Mouse (Mus musculus): ENCODE results near the gene Dusp10. TPM values are rescaled to one million over a fixed set of nuclear protein-coding genes. Genes with fewer than 3 reads are reported as not detected.

The Dusp10 gene
- total RNA-seq, 2 experiments from 2014 or later, result 5.3 to 5.9 TPM

DNA sequence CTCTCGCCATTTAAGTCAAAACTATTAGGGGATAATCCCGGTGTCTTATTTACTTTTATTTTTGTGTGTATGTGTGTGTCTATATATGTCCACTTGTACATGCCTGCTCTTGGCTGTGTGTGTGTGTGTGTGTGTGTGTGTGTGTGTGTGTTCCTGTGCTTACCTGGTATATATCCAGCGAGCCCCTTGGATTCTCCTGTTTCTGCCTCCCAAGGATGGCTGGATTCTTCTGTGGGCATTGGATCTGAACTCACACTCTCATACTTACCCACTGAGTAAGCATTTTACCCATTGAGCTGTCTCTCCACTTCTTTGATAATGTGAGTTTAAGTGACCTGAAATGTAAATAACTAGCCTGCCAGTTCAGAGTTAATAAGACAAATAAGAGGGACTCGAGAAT lies 40.6 kb downstream of the Dusp10 start:
- no peak for DNase-seq

DNA sequence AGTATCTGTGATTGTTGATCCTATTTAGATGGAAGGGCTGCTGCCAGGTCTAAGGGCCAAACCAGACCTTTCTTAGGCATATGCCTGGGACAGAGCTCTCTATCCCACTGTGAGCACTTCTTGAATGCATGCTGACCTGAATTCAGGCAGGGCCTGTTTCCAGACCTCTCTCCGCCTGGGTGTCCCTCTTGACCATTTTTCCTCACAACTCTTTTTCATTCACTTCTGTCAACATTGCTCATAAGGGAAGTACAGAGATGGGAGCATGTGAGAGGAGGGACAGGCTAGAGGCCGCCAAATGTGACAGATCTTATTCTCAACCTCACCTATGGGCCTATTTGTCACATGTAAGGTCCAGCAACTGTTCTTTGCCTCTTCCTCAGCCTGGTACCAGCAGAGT lies 41.1 kb downstream of the Dusp10 start:
- DNase-seq, result no peak

DNA sequence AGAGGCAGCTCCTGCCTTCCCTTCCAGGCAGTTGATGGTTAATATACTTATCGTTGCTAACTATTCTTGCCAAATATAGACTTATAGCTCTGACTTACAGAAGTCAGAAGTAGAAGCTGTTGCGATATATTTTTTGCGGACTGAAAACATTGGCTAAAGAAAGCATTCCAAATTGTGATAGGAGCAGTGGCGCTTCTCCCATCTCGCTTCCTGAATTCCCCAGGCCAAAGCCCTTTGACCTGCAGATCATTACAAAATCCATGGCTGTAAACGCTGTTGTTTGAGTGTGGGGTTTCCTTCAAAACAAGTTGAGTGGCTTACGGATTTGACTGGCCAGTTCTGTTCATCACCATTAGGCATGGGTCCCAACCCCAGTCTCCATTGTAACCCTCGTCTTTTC lies 45.1 kb downstream of the Dusp10 start:
- no peak for DNase-seq

DNA sequence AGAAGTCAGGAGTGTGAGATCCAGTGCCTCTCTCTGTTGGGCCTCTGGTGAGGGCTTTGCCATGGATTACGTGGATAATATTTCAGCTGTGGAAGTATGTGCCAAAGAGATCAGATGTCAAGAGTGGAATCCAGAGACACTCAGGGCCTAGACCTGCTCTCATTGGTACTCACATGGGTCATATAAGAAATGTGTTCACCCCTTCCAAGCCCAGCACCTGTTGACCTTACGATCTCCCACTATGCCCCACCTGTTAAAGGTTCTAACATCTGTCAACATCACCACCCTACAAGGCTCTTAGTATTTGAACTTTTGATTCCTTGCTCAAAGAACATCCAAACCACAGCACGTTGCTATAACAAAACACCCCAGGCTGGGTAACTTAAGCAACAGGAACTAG lies 46.7 kb downstream of the Dusp10 start:
- DNase-seq, result no peak

DNA sequence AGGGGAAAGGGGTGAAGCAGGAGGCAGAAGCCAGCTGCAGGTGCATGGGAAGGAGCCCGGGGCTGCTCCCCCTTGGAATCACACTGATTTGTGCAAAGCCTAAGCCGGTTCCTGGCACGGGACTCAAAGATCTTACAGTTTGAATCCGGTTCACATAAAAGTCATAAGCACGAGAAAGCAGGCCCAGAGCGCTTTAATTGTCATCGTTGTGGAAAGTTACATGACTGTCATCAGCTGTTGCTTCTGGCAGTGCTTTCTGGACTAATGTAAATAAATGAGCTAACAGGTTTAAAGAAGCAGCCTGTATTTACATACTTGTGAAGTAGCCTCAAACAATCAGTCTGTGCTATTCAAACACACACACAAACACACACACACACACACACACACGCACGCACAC lies 47.3 kb downstream of the Dusp10 start:
- DNase-seq, result no peak

DNA sequence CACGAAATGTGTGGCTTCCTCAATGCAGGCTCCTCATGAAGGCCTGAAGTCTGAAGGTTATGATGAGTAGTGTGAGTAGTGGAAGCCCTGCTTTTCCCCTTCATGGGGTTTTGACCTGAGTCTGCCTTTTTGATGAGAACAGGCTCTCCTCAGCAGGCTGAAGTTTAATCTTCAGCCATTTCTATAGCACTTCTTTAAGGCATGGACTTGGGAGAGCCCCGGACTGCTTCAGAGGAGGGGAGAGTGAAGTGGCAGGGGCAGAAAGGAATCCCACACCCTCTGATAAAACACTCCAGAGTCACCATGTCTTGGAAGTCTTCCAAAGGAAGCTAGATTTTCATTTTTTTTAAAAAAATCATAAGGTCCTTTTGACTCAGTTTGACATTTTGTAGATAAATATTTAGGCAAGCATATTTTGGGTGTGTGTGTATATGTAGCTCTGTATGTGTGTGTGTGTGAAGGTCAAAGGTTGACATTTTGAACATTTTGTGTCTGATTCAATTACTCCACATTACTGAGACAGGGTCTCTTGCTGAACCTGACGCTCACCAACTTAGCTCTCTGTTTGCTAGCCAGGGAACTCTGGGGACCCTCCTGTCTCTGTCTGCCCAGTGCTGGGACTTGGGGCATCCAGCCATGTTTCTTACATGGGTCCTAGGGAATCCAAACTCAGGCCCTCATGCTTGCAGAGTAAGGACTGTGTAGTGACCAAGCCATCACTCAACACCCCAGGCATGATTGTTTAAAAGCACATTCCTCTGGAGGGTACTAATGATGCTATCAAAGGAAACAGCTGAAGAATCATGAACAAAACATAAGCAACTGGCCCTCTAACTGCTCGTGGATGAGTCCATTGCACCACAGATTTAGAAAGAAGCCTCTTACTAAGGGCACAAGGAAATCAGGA lies 48.0 kb downstream of the Dusp10 start:
- DNase-seq, result no peak

DNA sequence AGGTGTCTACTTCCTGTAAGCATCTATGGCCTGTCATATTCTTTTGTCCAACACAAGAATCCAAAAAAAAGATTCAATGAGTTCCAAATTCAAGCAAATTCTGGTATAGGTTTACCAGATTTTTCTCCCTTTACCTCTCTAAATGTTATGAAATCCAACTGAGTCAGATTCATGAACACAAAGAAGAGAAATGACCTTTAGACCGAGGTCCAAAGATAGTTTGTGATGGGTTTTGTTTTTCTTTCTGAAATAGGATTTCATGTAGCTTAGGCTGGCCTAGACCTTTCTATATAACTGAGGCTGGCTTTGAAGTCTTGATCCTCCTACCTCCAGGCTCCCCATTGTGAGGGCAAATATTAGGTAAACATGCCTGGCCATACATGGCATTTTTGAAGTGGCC lies 48.8 kb downstream of the Dusp10 start:
- no peak for DNase-seq

DNA sequence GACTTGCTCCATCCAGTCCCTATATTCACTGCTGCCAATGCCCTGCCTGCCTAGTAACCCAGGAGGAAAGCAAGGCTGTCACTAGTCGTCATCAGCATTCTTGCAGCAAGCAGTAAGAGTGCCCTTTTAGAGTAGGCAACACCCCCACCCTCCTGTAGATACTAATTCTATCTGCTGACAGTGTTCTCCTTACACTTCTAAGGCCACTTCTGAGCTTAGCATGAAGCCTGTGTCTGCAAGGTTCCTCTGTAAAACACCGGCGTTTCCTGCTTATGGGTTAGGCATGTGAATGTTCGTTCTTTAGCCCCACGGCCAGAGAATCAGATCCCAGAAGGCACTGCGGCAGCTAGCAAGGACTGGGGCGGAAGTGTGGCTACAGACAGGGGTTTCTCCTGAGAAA lies 51.2 kb downstream of the Dusp10 start:
- no peak for DNase-seq

DNA sequence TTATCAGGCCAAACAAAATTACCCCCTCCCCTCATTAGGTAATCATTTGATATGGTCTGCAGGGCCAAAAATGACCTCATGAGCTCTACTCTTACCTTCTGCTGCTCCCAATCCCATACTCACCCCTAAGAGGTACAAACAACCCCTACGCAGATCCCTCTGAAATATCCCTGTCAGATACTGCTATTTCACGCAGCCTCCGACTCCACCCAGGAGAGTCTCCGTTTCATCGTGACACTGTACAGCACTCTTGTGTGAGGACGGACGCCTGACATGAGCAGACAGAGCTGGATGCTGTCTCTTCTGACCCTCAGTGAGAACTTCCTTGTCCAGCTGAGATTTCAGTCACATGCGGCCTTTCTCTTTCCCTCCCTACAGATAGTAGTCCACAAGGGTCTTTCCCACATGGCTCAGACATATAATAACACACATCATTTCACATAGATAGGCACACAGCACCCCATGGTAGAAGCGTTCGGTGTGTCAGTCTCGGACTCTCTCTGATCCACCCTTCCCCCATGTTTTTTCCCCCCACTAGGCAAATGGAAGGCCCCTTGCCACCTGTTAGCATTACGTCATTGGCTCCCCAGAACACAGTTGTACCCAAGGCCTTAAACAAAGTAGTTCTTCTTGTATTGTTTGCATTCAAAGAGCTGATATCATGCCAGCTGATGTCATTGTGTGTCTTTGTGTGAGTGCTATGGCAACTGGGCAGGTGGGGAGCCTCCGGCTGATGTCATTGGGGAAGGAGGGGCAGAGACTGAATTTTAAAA lies 52.7 kb downstream of the Dusp10 start:
- DNase-seq, result peak; percentile 14 to 22

DNA sequence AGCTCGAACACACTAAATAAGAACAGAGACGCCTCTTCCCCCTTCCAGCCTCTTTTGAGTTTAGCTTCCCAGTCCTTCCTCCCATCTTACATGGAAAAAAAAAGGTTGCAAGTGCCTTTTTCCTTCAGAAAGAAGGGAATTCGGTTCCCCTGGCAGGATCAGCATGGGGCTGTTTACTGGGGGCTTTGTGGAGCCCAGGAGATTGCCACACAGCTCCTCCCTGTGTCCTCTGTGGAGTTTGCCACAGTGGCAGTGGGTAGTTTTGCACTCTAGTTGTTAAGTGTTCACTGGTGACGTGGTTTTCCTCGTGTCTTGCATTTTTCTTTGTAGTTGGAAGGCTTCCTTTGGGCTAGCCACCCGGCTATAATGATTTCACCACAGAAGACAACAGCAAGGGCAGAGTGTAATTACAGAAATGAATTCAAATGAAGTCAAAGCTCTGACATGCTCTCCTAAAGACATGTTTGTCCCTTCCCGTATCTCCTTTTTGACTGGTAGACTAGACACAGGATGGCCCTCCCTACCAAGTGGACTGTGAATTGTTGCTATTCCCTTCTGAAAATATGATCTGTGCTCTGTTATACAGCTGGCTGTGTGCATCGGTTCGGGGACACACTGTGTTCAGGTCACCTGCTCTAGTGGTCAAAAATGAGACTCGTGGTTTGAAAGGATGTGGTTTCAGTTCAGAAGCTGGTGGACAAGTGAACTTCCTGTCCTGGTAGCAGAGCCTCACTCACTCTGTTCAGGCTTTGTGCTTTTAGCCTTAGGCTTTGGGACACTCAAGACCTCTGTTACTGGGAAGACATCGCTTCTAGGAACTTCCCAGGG lies 53.6 kb downstream of the Dusp10 start:
- no peak for DNase-seq

DNA sequence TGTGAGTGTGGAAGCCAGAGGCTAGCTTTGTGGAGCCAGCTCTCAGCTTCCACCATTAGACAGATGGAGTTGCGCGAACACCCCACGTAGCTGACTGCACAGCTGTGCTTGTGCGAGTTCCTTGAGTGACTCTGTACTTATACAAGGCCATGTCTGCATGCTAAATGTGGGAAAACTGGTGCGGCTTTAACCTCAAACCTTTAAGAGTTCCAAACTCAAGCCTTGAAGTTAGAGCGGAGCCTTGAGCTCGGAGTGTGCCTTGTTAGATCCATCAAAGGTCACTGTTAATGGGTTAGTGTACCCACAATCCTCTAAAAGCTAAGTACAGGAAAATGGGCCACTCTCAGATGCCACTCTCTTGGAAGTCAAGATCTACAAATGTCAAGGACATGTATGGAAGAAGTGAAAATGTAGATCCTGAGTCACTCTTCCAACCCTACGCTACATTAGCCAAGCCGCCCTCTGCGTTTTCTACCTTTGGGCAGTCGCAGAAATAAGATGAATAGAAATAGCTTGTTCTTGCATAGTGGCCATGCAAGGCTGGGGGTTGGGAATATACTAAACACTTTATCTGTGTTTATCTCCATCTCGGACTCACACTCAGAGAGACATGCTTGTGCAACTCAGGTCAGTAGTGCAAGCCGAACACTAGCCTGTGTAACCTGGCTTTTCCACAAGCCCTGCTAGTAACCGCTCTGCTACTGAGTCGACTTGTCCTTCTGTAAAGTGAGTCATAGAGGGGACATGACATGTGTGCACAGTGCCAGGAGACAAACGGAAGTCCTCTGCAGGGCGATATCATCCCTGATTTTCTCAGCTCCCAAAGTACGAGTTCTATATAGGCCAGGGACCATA lies 54.8 kb downstream of the Dusp10 start:
- no peak for DNase-seq

DNA sequence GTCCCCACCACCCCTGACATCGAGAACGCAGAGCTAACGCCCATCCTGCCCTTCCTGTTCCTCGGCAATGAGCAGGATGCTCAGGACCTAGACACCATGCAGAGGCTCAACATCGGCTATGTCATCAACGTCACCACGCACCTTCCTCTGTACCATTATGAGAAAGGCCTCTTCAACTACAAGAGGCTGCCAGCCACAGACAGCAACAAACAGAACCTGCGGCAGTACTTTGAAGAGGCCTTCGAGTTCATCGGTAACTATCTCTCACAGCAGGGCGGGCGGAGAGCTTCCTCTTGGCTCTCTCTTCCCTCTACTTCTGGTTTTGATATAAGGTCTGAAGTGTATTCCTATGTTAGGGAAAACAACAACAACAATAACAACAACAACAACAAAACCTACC lies 55.9 kb downstream of the Dusp10 start:
- no peak for DNase-seq

DNA sequence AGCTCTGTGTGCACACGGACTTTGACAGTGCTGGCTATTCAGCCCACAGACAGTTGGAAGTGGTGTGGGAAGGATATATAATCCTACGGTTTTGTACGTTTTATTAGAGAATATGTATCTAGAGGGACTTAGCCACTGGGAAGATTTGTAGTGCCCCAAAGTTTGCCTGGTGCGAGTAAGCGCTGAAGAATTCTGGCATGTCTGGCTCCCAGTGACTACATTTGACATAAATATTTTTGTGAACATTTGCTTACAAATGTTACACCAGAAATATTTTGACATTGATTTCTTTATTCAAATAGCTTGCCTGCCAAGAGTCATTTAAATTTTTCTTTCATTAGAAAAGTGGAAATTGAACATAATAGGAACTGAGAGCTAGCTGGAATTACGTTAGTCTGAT lies 63.0 kb downstream of the Dusp10 start:
- no peak for DNase-seq

DNA sequence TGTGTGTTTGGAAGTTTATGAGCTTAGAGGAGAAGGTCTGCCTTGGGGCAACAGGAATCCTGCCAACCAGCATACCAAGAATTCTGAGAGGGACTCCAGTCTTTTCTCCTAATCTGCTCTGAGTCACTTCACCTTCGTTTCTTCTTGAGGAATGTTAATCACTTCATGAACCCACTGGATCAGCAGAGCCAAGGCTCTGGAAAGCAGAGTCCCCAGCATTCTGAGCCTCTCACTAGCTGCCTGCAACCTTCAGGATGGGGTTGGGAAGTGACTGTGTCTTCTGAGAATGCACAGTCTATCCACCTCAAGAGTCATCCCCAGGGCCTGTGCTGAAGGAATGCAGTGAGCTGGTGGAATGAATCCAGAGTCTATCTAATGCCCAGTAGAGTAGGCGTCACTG lies 63.7 kb downstream of the Dusp10 start:
- DNase-seq, result no peak

DNA sequence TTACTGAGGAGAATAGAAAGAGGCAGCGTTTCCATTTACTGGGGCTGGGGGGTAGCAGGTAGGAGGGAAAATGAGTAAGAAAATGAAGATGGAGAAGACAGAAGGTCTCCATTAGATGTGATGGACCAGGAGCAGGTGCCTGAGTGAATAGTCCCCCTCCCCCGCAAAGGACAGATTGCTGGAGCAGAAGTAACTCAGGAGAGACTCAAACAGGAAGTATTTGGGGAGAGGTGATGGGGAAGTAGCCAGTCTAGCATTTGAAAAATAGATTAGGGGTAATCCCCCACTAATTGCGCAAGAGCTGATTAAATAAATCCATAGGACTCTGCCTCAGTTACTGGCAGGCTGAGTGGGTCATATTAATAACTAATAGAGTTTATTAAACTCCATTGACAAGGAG lies 66.2 kb downstream of the Dusp10 start:
- no peak for DNase-seq

DNA sequence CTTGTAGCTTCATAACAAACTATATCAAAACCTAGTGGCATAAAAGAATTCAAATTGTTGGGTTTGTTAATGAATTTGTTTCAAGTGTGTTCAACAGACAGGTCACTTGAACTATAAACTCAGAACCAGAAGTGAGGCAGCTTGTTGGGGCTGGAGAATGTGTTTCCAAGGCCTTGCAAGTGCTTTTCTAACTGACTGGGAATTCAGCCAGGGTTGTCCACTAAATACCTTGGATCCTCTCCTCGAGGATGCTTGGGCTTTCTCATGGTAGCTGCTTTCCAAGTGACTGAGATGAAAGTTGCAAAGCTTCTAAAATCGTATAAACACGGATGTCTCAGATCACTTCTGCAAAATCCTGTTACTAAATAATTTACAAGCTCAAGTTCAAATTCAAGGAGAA lies 69.6 kb downstream of the Dusp10 start:
- no peak for DNase-seq

DNA sequence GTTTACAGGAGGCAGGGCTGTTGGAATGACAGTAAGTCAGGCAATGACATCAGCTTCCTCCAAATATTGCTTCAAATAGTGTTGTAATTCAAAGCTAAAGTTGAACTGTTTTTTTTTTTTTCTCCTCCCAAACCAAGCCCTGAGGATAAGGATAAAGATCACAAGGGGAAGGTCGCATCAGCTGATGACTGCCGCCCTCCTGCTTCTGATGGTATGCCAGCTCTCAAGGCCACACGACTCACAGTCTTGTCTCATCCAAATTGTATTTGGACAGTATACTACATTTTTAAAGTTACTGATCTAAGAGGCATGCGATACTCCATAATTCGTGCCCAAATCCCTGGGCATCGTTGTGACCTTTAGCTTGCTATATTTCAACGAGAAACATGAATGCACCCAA lies 70.1 kb downstream of the Dusp10 start:
- no peak for DNase-seq

DNA sequence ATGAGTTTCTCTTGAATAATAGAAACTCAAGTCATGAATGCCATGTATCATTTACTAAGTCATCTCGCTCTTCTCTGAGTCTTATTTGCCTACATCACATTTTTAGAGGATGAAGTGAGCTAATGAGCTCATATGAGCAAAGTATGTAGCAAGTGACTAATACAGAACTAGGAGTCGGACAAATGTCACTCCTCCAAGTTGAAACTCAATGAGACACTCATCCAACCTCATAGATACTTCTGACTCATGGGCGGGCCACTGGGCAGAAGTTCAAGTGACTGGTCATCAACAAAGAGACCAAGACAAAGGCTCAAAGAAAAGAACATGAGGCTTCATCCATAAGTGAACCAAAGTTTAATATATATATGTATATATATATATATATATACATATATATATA lies 71.9 kb downstream of the Dusp10 start:
- DNase-seq, result no peak

DNA sequence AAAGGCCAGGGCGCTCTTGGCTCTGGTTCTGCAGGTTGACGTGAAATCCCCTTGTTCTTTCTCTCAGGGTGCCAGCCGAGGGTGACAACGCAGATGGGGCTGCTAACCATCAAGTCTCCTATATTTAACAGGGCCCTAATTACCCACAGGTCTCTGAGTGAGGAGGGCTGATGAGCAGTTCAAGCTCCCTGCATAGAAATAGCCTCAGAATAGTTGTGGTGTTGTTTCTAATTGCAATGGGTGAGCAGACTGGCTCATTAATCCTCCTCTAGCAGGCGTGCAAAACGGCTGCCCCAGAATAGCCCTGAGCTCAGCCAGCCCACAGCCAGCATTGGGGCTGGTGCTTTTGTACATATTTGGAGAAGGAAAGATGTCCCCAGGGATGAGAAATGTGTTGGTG lies 77.4 kb downstream of the Dusp10 start:
- no peak for DNase-seq

DNA sequence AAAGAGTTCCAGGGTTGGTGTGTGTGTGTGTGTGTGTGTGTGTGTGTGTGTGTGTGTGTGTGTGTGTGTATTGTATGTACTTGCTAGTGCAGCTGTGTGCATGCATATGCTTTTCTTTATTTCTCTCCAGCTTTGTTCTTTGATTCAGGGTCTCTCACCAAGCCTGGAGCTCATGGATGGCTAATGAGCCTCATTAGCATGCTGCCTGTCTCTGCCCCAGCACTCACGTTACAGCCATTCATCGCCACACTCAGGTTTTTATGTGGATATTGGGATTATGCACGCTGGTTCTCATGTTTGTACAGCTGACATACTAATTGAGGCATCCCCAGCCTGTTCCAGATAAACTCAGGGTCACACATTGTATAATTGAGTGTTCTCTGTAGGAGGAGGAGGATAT lies 81.8 kb downstream of the Dusp10 start:
- DNase-seq, result no peak

DNA sequence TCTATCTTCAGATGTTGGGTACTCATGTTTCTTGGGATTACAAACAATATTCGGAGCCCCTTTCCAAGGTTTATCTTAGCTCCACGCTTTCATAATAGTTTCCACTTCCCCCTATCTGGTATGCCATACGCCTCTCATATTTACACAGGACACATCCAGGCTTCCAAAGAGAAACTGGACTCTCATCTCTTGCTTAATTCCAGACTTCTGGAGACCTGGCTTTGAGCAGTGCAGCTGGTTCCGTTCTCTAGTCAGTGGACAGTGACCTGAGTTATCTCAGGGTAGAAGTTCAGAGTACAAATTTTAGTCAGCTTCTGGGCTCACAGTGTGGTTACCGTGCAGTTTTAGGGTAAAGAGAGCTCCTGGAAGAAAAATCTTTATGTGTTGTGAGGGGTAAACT lies 87.3 kb downstream of the Dusp10 start:
- DNase-seq, result no peak

All from layer of hippocampus, postnatal 36 days (tissue).